Mouse (Mus musculus) limb, embryonic 12.5 days (tissue): ENCODE results near the gene Camta1. TPM values are rescaled to one million over a fixed set of nuclear protein-coding genes. Genes with fewer than 3 reads are reported as not detected.

Experiments
- ATAC-seq: fragments of 200-750 bp; cut with Nextera tagmentation; 2 replicates; pipeline ENCODE4 v1.8.0; 2017; ENCODE audit warnings: low read depth, moderate TSS enrichment; ENCODE audit not compliant: insufficient number of reproducible peaks, insufficient read depth, low FRiP score, low TSS enrichment
- H3K27ac ChIP-seq: fragments of 300-500 bp; sonication (generic); 2 replicates; pipeline ENCODE4 v1.5.1; 2016; ENCODE audit warnings: mild to moderate bottlenecking, moderate library complexity
- H3K27me3 ChIP-seq: fragments of 300-500 bp; sonication (generic); 2 replicates; pipeline ENCODE4 v1.6.1; 2016; ENCODE audit warnings: mild to moderate bottlenecking, moderate library complexity
- H3K36me3 ChIP-seq: fragments of 300-500 bp; sonication (generic); 2 replicates; pipeline ENCODE4 v1.6.1; 2016; ENCODE audit warnings: mild to moderate bottlenecking, moderate library complexity
- H3K4me1 ChIP-seq: fragments of 300-500 bp; sonication (generic); replicated peaks from 2 replicates; pipeline ENCODE4 v1.6.1; 2016
- H3K4me2 ChIP-seq: fragments of 300-500 bp; sonication (generic); 2 replicates; pipeline ENCODE4 v1.6.1; 2016; ENCODE audit warnings: mild to moderate bottlenecking, moderate library complexity
- H3K4me3 ChIP-seq: fragments of 300-500 bp; sonication (generic); replicated peaks from 2 replicates; pipeline ENCODE4 v1.5.1; 2016; ENCODE audit warnings: mild to moderate bottlenecking
- H3K9ac ChIP-seq: fragments of 300-500 bp; sonication (generic); replicated peaks from 2 replicates; pipeline ENCODE4 v1.6.1; 2016; ENCODE audit warnings: mild to moderate bottlenecking, moderate library complexity
- H3K9me3 ChIP-seq: fragments of 300-500 bp; sonication (generic); 2 replicates; pipeline ENCODE4 v1.6.1; 2016; ENCODE audit warnings: mild to moderate bottlenecking, moderate library complexity
- WGBS: fragments of 180-500 bp; shearing (Covaris S2); methylation state at CpG from one replicate; pipeline ENCODE4 v1.1.7; 2016; 5-methylcytosine and 5-hydroxymethylcytosine counted together
- polyA plus RNA-seq: library from polyadenylated mRNA; unstranded; fragments of >200 nt; fragmentation: Nextera tagmentation; extraction: Ambion mirVana; gene quantifications from 2 replicates; pipeline ENCODE4 v1.2.1, GENCODE M21; 2016

The Camta1 gene
- polyA plus RNA-seq, 1 experiment from 2014 or later, result 106 TPM

- no peak for ATAC-seq
- Histone ChIP-seq H3K4me2 (no peak overlapping the region), H3K27me3 (no peaks in the 10 kb centered on the region), H3K9me3 (no peaks in the 10 kb centered on the region), H3K36me3 (no peaks in the 10 kb centered on the region), H3K9ac (no peak overlapping the region), H3K4me3 (no peak overlapping the region), H3K27ac (no peak overlapping the region), H3K4me1 (no peaks in the 10 kb centered on the region)
- 75% methylated on average over 7 of the region's 7 CpGs for WGBS
These were observed 268.6 kb downstream of the Camta1 start for GRCm38 (mm10) chr4:151593042-151593441.

GRCm38 (mm10) chr4:151586074-151586473 lies 275.6 kb downstream of the Camta1 start:
- H3K27me3 ChIP-seq, result no peaks in the 10 kb centered on the region
- H3K27ac ChIP-seq, result no peak overlapping the region
- no peak overlapping the region for H3K9ac ChIP-seq
- H3K4me1 ChIP-seq, result no peaks in the 10 kb centered on the region
- 43% methylated on average over 9 of the region's 9 CpGs for WGBS
- H3K9me3 ChIP-seq, result no peaks in the 10 kb centered on the region
- no peak overlapping the region for H3K4me3 ChIP-seq
- H3K4me2 ChIP-seq, result no peak overlapping the region
- H3K36me3 ChIP-seq, result no peaks in the 10 kb centered on the region
- ATAC-seq, result no peak

- H3K27me3 ChIP-seq, result no peaks in the 10 kb centered on the region
- no peak overlapping the region for H3K27ac ChIP-seq
- 55% methylated on average over 3 of the region's 3 CpGs for WGBS
- no peaks in the 10 kb centered on the region for H3K9me3 ChIP-seq
- no peaks in the 10 kb centered on the region for H3K4me1 ChIP-seq
- ATAC-seq, result no peak
- no peak overlapping the region for H3K4me2 ChIP-seq
- H3K36me3 ChIP-seq, result no peaks in the 10 kb centered on the region
- H3K9ac ChIP-seq, result no peak overlapping the region
- no peak overlapping the region for H3K4me3 ChIP-seq
These were observed 283.7 kb downstream of the Camta1 start for GRCm38 (mm10) chr4:151577961-151578360.

DNA sequence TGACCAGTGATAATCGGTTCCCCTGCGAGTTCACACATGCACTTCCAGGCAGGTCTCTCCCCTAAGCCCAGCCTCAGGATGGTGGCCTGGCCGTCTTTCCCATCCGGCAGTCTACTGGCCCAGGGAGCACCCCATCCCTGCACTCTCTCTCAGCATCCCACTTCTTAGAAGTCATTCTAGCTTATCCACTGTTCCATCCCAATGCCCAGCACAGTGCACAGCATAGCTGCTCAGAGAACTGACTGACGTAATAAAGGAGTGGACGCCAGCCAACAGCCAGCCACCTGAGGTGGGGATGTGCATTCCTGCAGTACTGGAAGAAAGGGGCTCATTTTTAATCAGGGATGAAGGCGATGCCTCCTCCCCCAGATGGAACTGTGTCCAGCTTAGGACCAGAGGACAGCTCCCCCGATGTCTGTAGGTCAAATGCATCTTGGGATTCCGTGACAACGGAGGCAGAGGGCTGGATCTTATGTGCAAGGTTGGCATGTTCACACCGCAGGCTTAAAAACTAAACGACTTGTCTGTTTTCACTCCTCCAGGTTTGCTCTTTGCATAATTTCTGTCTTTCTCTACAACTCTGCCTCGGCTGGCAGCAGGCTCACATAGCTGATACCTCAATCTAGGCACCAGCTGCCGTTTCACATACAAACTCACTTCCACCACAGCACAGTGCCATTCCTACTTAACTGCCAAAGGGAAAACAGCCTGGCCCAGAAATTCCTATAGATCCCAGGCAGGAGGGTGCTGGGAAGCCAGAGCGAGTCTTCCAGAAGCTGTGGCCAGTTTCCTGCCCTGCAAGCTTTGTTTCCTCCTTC lies 285.2 kb downstream of the Camta1 start:
- Histone ChIP-seq H3K4me1 (no peaks in the 10 kb centered on the region), H3K27ac (no peak overlapping the region), H3K9me3 (no peaks in the 10 kb centered on the region), H3K36me3 (no peaks in the 10 kb centered on the region), H3K27me3 (0 out of 2 replicates have a peak, but pooled peaks cover 4% of the 10 kb centered on the region), H3K9ac (no peak overlapping the region), H3K4me2 (no peak overlapping the region), H3K4me3 (no peak overlapping the region)
- WGBS, result 79% methylated on average over 15 of the region's 15 CpGs
- no peak for ATAC-seq

- no peak overlapping the region for H3K4me2 ChIP-seq
- H3K27ac ChIP-seq, result no peak overlapping the region
- H3K27me3 ChIP-seq, result 0 out of 2 replicates have a peak, but pooled peaks cover 4% of the 10 kb centered on the region
- no peaks in the 10 kb centered on the region for H3K4me1 ChIP-seq
- 73% methylated on average over 5 of the region's 5 CpGs for WGBS
- no peaks in the 10 kb centered on the region for H3K36me3 ChIP-seq
- H3K9ac ChIP-seq, result no peak overlapping the region
- no peaks in the 10 kb centered on the region for H3K9me3 ChIP-seq
- no peak for ATAC-seq
- H3K4me3 ChIP-seq, result no peak overlapping the region
These were observed 289.0 kb downstream of the Camta1 start for GRCm38 (mm10) chr4:151572716-151573115.

GRCm38 (mm10) chr4:151569586-151569985 lies 292.1 kb downstream of the Camta1 start:
- Histone ChIP-seq H3K9me3 (no peaks in the 10 kb centered on the region), H3K9ac (no peak overlapping the region), H3K4me3 (no peak overlapping the region), H3K36me3 (no peaks in the 10 kb centered on the region), H3K4me2 (no peak overlapping the region), H3K27ac (no peak overlapping the region), H3K4me1 (peaks cover 5% of the 10 kb centered on the region), H3K27me3 (0 out of 2 replicates have a peak, but pooled peaks cover 4% of the 10 kb centered on the region)
- no peak for ATAC-seq
- WGBS, result 64% methylated on average over 3 of the region's 3 CpGs

DNA sequence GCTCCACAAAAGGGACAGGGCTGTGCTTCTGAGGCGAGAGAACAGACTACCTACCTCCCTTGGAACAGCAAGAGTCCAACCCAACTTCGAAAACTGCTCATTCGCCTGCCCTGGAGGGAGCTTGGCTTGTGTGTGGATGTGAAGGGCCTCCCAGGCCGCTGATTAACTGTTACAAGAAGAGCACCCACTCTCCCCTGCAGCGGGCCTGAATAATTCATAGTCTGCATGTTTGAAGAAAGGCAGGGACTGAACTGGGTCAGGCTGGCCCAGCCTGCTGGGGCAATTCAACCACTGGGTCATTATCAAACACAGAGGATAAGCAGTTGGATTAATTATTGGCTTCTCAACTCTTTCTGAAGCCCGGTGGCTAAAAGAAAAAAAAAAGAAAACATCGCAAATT lies 292.8 kb downstream of the Camta1 start:
- H3K27me3 ChIP-seq, result 0 out of 2 replicates have a peak, but pooled peaks cover 4% of the 10 kb centered on the region
- no peak for ATAC-seq
- H3K36me3 ChIP-seq, result no peaks in the 10 kb centered on the region
- no peak overlapping the region for H3K4me2 ChIP-seq
- 69% methylated on average over 7 of the region's 7 CpGs for WGBS
- H3K4me1 ChIP-seq, result peaks cover 6% of the 10 kb centered on the region
- H3K9me3 ChIP-seq, result no peaks in the 10 kb centered on the region
- no peak overlapping the region for H3K27ac ChIP-seq
- no peak overlapping the region for H3K4me3 ChIP-seq
- H3K9ac ChIP-seq, result no peak overlapping the region

DNA sequence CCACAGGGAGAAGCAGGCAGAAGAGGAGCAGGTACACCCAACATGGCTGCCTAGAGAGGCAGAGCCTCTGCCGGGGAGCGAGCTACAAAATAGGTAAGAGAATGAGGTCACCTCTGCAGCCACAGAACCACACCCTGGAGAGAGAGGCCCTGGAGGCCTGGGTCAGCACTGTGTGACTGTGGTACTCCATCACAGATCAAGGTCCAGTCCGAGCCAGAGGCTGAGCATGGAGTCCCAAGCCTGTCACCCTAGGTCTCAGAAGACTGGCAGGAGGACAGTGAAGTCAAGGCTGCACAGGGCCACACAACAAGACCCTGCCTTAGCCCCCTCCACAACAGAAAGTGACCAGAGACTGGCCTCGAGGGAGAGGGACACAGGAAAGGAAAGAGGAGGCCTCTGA lies 294.6 kb downstream of the Camta1 start:
- H3K36me3 ChIP-seq, result no peaks in the 10 kb centered on the region
- H3K9me3 ChIP-seq, result no peaks in the 10 kb centered on the region
- no peaks in the 10 kb centered on the region for H3K27me3 ChIP-seq
- no peak overlapping the region for H3K9ac ChIP-seq
- H3K27ac ChIP-seq, result no peak overlapping the region
- H3K4me1 ChIP-seq, result peaks cover 6% of the 10 kb centered on the region
- ATAC-seq, result no peak
- no peak overlapping the region for H3K4me3 ChIP-seq
- no peak overlapping the region for H3K4me2 ChIP-seq
- WGBS, result 75% methylated on average over 4 of the region's 4 CpGs

DNA sequence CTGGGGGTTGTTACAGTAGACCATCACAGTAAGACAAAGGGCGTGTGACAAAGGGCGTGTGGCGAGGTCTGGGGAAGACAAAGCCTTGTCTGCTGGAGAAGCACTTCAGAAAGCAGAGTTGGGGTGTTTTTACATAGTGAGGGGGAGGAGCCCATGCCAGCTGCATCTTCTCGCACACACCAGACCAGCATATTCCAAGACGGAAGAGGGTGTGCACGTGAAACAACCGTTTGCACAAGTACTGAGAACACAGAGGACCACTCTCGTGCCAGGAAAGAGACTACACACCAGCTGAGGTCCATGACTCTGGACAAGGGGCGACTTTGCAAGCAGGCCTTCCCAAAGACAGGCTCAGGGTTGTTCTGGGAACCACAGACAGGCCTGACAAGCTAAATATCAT lies 306.2 kb downstream of the Camta1 start:
- H3K4me1 ChIP-seq, result peaks cover 38% of the 10 kb centered on the region
- H3K27me3 ChIP-seq, result peaks cover 11% of the 10 kb centered on the region
- H3K36me3 ChIP-seq, result no peaks in the 10 kb centered on the region
- no peak for ATAC-seq
- no peak overlapping the region for H3K9ac ChIP-seq
- no peak overlapping the region for H3K4me3 ChIP-seq
- H3K4me2 ChIP-seq, result no peak overlapping the region
- no peaks in the 10 kb centered on the region for H3K9me3 ChIP-seq
- no peak overlapping the region for H3K27ac ChIP-seq
- WGBS, result 84% methylated on average over 9 of the region's 9 CpGs

- Histone ChIP-seq H3K4me1 (peaks cover 42% of the 10 kb centered on the region), H3K27ac (no peak overlapping the region), H3K9ac (no peak overlapping the region), H3K36me3 (no peaks in the 10 kb centered on the region), H3K9me3 (no peaks in the 10 kb centered on the region), H3K4me2 (no peak overlapping the region), H3K4me3 (no peak overlapping the region), H3K27me3 (peaks cover 16% of the 10 kb centered on the region)
- ATAC-seq, result no peak
- 56% methylated on average over 10 of the region's 10 CpGs for WGBS
These were observed 312.2 kb downstream of the Camta1 start for GRCm38 (mm10) chr4:151549523-151549922.

- Histone ChIP-seq H3K27ac (no peak overlapping the region), H3K4me2 (no peak overlapping the region), H3K4me1 (peaks cover 12% of the 10 kb centered on the region), H3K9ac (no peak overlapping the region), H3K9me3 (no peaks in the 10 kb centered on the region), H3K4me3 (no peak overlapping the region), H3K36me3 (no peaks in the 10 kb centered on the region), H3K27me3 (peaks cover 4% of the 10 kb centered on the region; the same call in 1 of the 2 replicates)
- 97% methylated on average over 3 of the region's 3 CpGs for WGBS
- no peak for ATAC-seq
These were observed 316.2 kb downstream of the Camta1 start for GRCm38 (mm10) chr4:151545452-151545851.

DNA sequence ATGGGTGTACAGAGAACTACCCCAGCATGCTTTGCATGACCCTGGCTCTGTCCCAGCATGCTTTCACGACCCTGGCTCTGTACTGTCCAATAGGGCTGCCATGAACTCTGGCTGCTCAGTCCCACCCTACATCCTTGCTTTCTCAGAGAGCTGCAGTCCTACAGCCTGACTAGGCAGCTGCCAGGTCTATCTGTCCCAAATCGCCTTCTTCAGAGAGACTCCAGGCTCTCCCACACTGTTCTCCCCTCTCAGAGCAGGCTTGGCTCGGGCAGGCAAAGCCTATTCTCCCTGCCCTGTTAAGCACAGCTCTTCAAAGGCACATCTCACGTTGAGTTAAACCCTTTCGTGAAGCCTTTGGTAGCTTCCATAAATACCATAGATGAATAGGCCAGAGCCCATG lies 317.5 kb downstream of the Camta1 start:
- peaks cover 5% of the 10 kb centered on the region for H3K4me1 ChIP-seq
- no peak for ATAC-seq
- H3K9ac ChIP-seq, result no peak overlapping the region
- H3K4me2 ChIP-seq, result no peak overlapping the region
- 46% methylated on average over 5 of the region's 5 CpGs for WGBS
- no peaks in the 10 kb centered on the region for H3K9me3 ChIP-seq
- peaks cover 9% of the 10 kb centered on the region for H3K27me3 ChIP-seq
- no peaks in the 10 kb centered on the region for H3K36me3 ChIP-seq
- no peak overlapping the region for H3K27ac ChIP-seq
- no peak overlapping the region for H3K4me3 ChIP-seq
